Comparison of ENCODE assay signal across 7 mouse cellular contexts in genomic region chr13:20311612-20312011, GRCm38 (mm10).
DNase-seq lines count a peak whose midpoint lies in the region; ATAC-seq and TF ChIP-seq lines count a peak whose summit lies in the region.

No protein-coding gene starts in this region.

- H3K9me3 ChIP-seq in forebrain, embryonic 12.5 days = no peaks in the 10 kb centered on the region

- TF ChIP-seq POLR2A in brain, embryonic 14.5 days (IDR thresholded peaks at IDR 0.05; ENCODE audit: borderline replicate concordance, extremely low read depth, insufficient read depth, insufficient read length, poor library complexity, severe bottlenecking) = no peak

- peak; percentile 61; the same call in 1 of the 2 replicates for ATAC-seq in forebrain, embryonic 12.5 days (ENCODE audit: low FRiP score)
- peak; percentile 40 to 56; a peak in 2 of 4 replicates for ATAC-seq in hematopoietic stem cell, adult 5-6 weeks (replicated peaks in 1 of 2; ENCODE audit: insufficient read depth in 1 of 2, low FRiP score in 2 of 2, low TSS enrichment in 1 of 2, low read depth in 1 of 2, poor library complexity in 2 of 2, severe bottlenecking in 2 of 2)

- no peak overlapping the region for H3K9ac ChIP-seq in forebrain, embryonic 12.5 days

- 20% methylated on average over 3 of the region's 3 CpGs for WGBS in forebrain, embryonic 12.5 days

- no peaks in the 10 kb centered on the region for H3K36me3 ChIP-seq in forebrain, embryonic 12.5 days (replicated peaks)

- H3K27ac ChIP-seq in forebrain, embryonic 12.5 days = no peak overlapping the region

- no peak overlapping the region for H3K4me2 ChIP-seq in forebrain, embryonic 12.5 days

- peak; percentile 76 for DNase-seq in MN1 (ENCODE audit: low spot score)
- DNase-seq in brain, embryonic 14.5 days (ENCODE audit: low read depth) = peak; percentile 95
- peak; percentile 68 to 79 for DNase-seq in layer of hippocampus, postnatal 36 days
- peak; percentile 85 for DNase-seq in mesoderm, embryonic 11.5 days (ENCODE audit: low read depth, low spot score)
- peak; percentile 70 to 82 for DNase-seq in right cerebral cortex, postnatal 36 days (ENCODE audit: low spot score in 2 of 2)

- H3K4me3 ChIP-seq in forebrain, embryonic 12.5 days (replicated peaks) = no peak overlapping the region

- peaks cover 6% of the 10 kb centered on the region for H3K4me1 ChIP-seq in forebrain, embryonic 12.5 days

- peak; percentile 81; the same call in 1 of the 2 replicates for TF ChIP-seq CTCF in brain, embryonic 14.5 days (IDR thresholded peaks at IDR 0.05; ENCODE audit: borderline replicate concordance, extremely low read depth, insufficient read depth, insufficient read length)

- no peaks in the 10 kb centered on the region for H3K27me3 ChIP-seq in forebrain, embryonic 12.5 days
